Mouse (Mus musculus): ENCODE results near the gene Fam135a.
"Not testable (repeated sequence)": the region's sequence is repeated elsewhere in the genome, so short reads cannot be mapped to it uniquely, and the experiment has no call there.

Gene Fam135a

GRCm38 (mm10) chr1:24068830-24069229 is 31.3 kb downstream of the Fam135a start:
- in situ Hi-C loops (cut with MseI, MboI): no loop called here

- in situ Hi-C loops (cut with MseI, MboI): no loop called here
Observed at GRCm38 (mm10) chr1:24066706-24067105, 33.4 kb downstream of the Fam135a start.

GRCm38 (mm10) chr1:24055706-24056105 is 44.4 kb downstream of the Fam135a start:
- in situ Hi-C loops (cut with MseI, MboI): no loop called here

- in situ Hi-C loops (cut with MseI, MboI): no loop called here
Observed at GRCm38 (mm10) chr1:24046730-24047510, 53.2 kb downstream of the Fam135a start.

- in situ Hi-C loops (cut with MseI, MboI): no loop called here
Observed at GRCm38 (mm10) chr1:24045627-24046026, 54.5 kb downstream of the Fam135a start.

- in situ Hi-C loops (cut with MseI, MboI): no loop called here
Observed at GRCm38 (mm10) chr1:24043007-24043406, 57.1 kb downstream of the Fam135a start.

GRCm38 (mm10) chr1:24033759-24034423 is 66.2 kb downstream of the Fam135a start:
- in situ Hi-C loops (cut with MseI, MboI): no loop called here

- in situ Hi-C loops (cut with MseI, MboI): no loop called here
Observed at GRCm38 (mm10) chr1:24010821-24011220, 89.3 kb downstream of the Fam135a start.

GRCm38 (mm10) chr1:24010016-24010415 is 90.1 kb downstream of the Fam135a start:
- in situ Hi-C loops (cut with MseI, MboI): no loop called here

GRCm38 (mm10) chr1:24007621-24008020 is 92.5 kb downstream of the Fam135a start:
- in situ Hi-C loops (cut with MseI, MboI): loop anchor here in 1 of 2 experiments (10.0 kb wide), 1 partner anchor 93 kb away; no protein-coding TSS in a partner anchor

- in situ Hi-C loops (cut with MseI, MboI): loop anchor here in 1 of 2 experiments (10.0 kb wide), 1 partner anchor 90 kb away; no protein-coding TSS in a partner anchor
Observed at GRCm38 (mm10) chr1:24005070-24005804, 94.9 kb downstream of the Fam135a start, which contains the start of gene Sdhaf4. TSS of gene Sdhaf4 (minus strand) at chr1:24005656.

GRCm38 (mm10) chr1:23999318-23999717 is 100.8 kb downstream of the Fam135a start:
- in situ Hi-C loops (cut with MseI, MboI): no loop called here

- in situ Hi-C loops (cut with MseI, MboI): no loop called here
Observed at GRCm38 (mm10) chr1:23998866-23999265, 101.3 kb downstream of the Fam135a start.

- in situ Hi-C loops (cut with MseI, MboI): no loop called here
Observed at GRCm38 (mm10) chr1:23998120-23998810, 101.9 kb downstream of the Fam135a start.

- in situ Hi-C loops (cut with MseI, MboI): no loop called here
Observed at GRCm38 (mm10) chr1:23997493-23997892, 102.6 kb downstream of the Fam135a start.

GRCm38 (mm10) chr1:23995420-23995819 is 104.7 kb downstream of the Fam135a start:
- in situ Hi-C loops (cut with MseI, MboI): no loop called here

- in situ Hi-C loops (cut with MseI, MboI): no loop called here
Observed at GRCm38 (mm10) chr1:23983118-23983517, 117.0 kb downstream of the Fam135a start.

GRCm38 (mm10) chr1:23978281-23978680 is 121.9 kb downstream of the Fam135a start:
- in situ Hi-C loops (cut with MseI, MboI): no loop called here

GRCm38 (mm10) chr1:23971159-23971558 is 129.0 kb downstream of the Fam135a start:
- in situ Hi-C loops (cut with MseI, MboI): not testable (repeated sequence)

GRCm38 (mm10) chr1:23968027-23968725 is 132.0 kb downstream of the Fam135a start:
- in situ Hi-C loops (cut with MseI, MboI): no loop called here

GRCm38 (mm10) chr1:23966226-23966625 is 133.9 kb downstream of the Fam135a start:
- in situ Hi-C loops (cut with MseI, MboI): no loop called here

All from mouse trophoblast stem cell (cell line).